Mouse (Mus musculus) heart, postnatal 36 days (tissue): Measurements from ENCODE around the gene Atg16l2. TPM values are rescaled to one million over a fixed set of nuclear protein-coding genes. Genes with fewer than 3 reads are reported as not detected.

Experiments used
- DNase-seq, 2 experiments: peaks; one replicate each; pipeline ENCODE4 v3.0.0; 2021 to 2022
- intact Hi-C: fragments of 180-260 bp; cut with DNase I; formaldehyde crosslinking; loops from one replicate; pipeline ENCODE4 v1.15.1; 2025
- total RNA-seq, 2 experiments: library from RNA; stranded (reverse); gene quantifications; 2 replicates each; pipeline ENCODE4 v1.2.3; 2021

The Atg16l2 gene
- 10 to 100 TPM in 1 of 2 experiments, 1 to 10 TPM in 1; 8.6 to 12.7 TPM for total RNA-seq

- DNase-seq = peak; percentile 92 to 96
- intact Hi-C loops = no loop called here
Observed at GRCm38 (mm10) chr7:101301881-101302456, at the start of gene Atg16l2. Gene Atg16l2, minus strand, starts transcription at chr7:101302251.

GRCm38 (mm10) chr7:101349861-101350260, 47.8 kb upstream of the Atg16l2 start:
- intact Hi-C loops = no loop called here
- no peak for DNase-seq

DNA sequence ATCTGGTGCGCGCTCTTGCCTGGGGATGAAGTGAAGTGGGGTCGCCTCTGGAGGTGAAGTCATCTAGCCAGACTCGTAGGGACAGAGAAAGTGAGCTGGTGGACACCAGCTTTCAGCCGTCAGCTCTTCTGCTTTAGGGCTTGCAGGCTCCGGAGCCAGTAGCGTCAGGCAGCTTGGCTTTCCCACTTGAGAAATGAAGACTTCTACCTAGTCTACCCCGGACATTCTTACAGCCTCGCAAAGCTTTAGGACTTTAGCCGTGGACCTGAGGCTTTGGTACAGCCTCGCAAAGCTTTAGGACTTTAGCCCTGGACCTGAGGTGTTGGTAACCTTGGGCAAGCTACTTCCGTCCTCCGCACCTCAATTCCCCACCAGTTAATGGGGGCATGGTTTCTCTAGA, 46.3 kb upstream of the Atg16l2 start:
- no peak for DNase-seq
- intact Hi-C loops = no loop called here

DNA sequence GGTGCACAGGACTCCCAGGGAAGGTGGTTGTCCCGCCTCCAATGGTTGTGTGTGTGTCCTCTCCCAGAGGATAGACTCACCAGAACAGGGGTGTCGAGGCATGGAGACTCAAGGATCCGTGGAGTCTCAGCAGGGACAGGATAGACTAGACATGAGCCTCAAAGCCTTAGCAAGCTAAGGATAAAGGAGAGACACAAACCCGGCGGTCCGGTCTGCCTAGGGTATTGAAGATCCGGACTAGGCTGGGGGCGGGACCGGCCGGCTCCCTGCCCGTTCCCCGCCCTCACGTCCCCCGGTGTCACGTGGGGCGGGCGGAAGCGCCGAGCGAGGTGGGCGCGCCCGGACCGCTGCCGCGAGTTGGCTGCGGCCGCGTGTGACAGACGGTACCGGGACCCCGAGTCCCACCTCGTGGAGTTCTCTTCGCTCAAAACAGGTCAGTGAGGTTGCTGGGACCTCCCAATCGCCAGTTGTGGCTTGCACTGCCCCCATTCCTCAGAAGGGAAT, 45.8 kb upstream of the Atg16l2 start, which contains the start of gene Arap1:
Arap1 (plus strand) TSS at position 301 of the 504 bp plus-strand sequence.
- DNase-seq = peak; percentile 71 to 73
- intact Hi-C loops = no loop called here

GRCm38 (mm10) chr7:101346991-101347390, 44.9 kb upstream of the Atg16l2 start:
- no peak for DNase-seq
- intact Hi-C loops = no loop called here

DNA sequence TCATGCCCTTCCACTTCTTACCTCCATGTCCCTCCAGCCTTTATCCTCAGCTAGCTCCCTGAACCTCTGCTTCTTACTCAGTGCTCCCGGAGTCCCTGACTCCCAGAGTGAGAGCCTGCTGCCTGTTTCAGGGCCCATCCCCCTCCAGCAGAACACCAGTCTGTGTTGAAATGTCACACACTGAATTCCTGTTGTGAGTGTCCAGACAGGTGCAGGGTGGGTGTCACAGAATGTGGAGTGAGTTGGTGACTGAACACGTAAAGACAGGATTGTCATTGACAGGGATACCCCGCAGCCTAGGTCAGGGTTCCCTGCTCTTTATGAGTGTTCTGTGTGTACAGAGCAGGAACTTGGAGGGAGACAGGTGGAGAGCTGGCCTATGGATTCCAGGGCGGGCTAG, 42.8 kb upstream of the Atg16l2 start:
- intact Hi-C loops = no loop called here
- no peak for DNase-seq

- no peak for DNase-seq
- intact Hi-C loops = no loop called here
Observed at GRCm38 (mm10) chr7:101343135-101343534, 41.1 kb upstream of the Atg16l2 start.

DNA sequence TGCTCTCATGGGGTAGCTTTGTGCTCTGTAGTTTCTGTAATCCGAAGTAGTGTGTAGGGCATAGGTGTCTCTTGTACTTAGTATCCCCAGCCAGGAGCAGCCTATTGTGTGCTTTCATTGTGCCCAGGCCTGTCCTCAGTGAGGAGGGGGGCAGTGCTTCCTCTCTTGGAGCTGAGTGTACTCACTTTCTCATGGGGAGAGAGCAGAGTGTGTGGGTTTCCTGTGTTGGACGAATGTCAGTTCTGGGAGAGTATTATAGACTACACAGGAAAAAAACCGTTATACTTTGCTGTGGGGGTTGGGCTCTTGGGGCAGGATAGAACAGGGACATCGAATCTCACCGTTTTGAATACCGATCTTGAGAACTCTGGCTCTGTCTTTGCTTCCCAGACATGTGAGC, 39.4 kb upstream of the Atg16l2 start:
- no peak for DNase-seq
- intact Hi-C loops = no loop called here

DNA sequence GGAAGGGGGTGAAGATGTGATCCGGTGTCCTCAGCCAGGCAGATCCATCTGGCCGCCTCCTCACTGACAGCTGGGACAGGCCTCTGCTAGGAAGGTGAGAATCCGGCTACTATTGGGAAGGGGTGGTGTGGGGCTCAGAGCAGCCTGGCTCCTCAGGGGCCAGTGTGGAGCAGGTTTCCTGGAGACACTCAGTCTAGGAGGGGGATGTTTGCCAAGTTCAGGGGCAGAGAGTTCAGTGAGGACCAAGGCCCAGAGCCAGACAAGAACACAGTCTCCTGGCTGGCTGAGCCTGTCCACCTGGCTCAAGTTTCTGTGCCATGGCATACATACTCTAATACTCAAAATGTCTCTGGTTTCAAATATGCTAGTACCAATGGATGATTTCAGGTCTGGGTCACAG, 35.4 kb upstream of the Atg16l2 start:
- no peak for DNase-seq
- intact Hi-C loops = no loop called here

DNA sequence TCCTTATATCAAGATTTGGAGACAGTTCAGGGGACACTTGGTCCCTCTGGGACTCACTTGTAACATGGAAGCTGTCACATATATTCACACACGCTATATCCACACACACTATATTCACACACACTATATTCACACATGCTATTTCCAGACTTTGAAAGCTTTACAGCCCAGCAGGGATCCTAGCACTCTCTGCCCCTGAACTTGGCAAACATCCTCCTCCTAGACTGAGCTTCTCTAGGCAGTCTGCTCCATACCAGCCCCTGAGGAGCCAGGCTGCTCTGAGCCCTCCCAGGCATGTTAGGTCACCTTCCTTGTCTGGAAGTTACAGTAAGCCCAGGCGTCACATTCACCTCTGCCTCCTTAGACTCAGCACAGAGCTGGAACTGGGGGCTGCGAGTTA, 34.6 kb upstream of the Atg16l2 start:
- intact Hi-C loops = no loop called here
- no peak for DNase-seq

DNA sequence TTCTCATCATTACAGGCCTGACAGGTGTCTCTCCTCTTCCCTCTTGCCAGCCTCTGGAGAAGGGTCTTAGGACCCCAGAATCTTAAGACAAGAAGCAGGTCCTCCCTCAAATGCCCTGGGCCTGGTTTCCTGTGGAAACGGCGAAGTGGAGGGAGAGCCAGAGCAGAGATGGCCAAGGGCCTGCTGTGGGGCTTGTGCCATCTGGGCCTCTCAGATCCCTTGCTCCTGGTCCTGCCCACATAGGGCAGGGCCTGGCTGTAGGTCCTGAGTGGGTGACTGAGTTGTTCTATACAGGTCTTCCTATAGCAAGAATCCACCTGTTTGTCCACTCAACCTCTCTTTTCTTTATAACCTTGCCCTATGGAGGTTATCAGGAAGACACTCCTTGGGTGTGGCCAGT, 33.2 kb upstream of the Atg16l2 start:
- no peak for DNase-seq
- intact Hi-C loops = no loop called here

- no peak for DNase-seq
- intact Hi-C loops = no loop called here
Observed at GRCm38 (mm10) chr7:101332045-101332831, 30.2 kb upstream of the Atg16l2 start.

- intact Hi-C loops = no loop called here
- DNase-seq = no peak
Observed at GRCm38 (mm10) chr7:101330841-101331173, 28.8 kb upstream of the Atg16l2 start.

- intact Hi-C loops = no loop called here
- DNase-seq = no peak
Observed at GRCm38 (mm10) chr7:101330074-101330840, 28.2 kb upstream of the Atg16l2 start.

GRCm38 (mm10) chr7:101329606-101330005, 27.6 kb upstream of the Atg16l2 start:
- intact Hi-C loops = no loop called here
- no peak for DNase-seq

- no peak for DNase-seq
- intact Hi-C loops = no loop called here
Observed at GRCm38 (mm10) chr7:101328621-101329158, 26.6 kb upstream of the Atg16l2 start.

- no peak for DNase-seq
Observed at GRCm38 (mm10) chr7:101327786-101328185, 25.7 kb upstream of the Atg16l2 start.

DNA sequence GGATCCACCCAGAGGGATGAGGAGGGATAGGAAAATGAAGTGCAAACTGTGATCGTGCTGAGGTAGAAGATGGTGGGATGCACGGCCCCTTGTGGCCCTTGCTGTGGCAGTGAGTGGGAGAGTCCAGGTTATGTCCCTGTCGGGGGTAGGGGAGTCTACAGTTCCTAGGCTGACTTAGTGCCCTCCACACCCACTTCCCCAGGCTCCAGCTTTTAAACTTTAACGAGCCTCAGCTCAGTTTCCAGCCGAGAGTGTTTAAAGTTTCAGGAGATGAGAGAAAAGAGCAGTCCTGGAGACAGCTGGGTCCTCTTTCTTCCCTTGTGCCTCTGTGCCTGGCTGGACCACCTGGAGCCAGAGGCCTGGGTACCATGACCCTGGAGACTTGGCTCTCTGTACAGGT, 25.2 kb upstream of the Atg16l2 start:
- intact Hi-C loops = no loop called here
- DNase-seq = no peak

More at GRCm38 (mm10) chr7:101327786-101328185, 25.7 kb upstream of the Atg16l2 start:
- intact Hi-C loops = no loop called here

GRCm38 (mm10) chr7:101326006-101326405, 24.0 kb upstream of the Atg16l2 start:
- intact Hi-C loops = no loop called here
- no peak for DNase-seq

DNA sequence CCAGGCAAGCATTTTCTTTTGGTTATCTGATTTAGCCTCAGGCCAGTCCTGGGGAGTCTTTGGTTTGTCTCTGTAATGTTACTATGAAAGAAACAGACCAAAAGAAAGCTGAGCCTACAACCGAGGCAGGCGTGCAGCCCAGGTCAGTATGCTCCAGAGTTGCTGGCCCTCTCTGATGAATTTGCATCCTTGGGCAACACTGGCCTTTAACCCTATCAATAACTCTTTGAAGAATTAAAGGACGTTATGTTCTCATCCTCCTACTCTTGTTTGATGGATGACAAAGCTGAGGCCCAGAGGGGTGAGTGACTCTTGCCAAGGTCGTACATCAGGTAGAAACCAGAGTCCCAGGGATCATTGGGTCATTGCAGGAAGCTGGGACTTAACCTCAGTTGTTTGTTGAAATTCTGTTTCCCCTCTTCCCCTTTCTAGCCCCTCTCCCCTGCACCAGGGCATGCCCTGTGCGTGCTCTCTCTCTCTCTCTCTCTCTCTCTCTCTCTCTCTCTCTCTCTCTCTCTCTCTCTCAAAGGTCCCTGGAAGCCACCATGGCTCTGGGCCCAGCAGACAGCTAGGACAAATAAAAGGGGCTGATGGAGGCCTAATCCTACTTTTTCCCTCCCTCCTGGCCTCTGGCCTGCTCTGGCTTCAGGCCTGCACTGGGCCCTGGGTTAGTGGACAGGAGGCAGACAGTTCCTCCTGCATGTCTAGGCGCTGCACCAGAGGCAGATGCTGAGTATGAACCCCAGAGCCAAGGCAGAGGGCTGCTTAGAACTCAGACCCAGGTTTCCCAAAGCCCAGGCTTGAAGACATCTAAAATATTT, 22.3 kb upstream of the Atg16l2 start:
- no peak for DNase-seq
- intact Hi-C loops = no loop called here
